Mouse (Mus musculus) embryonic facial prominence, embryonic 12.5 days (tissue): ENCODE data around the gene Mmp15. TPM values are rescaled to one million over a fixed set of nuclear protein-coding genes. Genes with fewer than 3 reads are reported as not detected.

Source experiments
- ATAC-seq: fragments of 200-750 bp; cut with Nextera tagmentation; 2 replicates; pipeline ENCODE4 v1.8.0; 2017; ENCODE audit not compliant: insufficient number of reproducible peaks, insufficient read depth, low FRiP score, low TSS enrichment
- H3K27ac ChIP-seq: fragments of 300-500 bp; sonication (generic); 2 replicates; pipeline ENCODE4 v1.5.1; 2016; ENCODE audit warnings: mild to moderate bottlenecking
- H3K27me3 ChIP-seq: fragments of 300-500 bp; sonication (generic); 2 replicates; pipeline ENCODE4 v1.6.1; 2016; ENCODE audit warnings: mild to moderate bottlenecking, moderate library complexity
- H3K36me3 ChIP-seq: fragments of 300-500 bp; sonication (generic); 2 replicates; pipeline ENCODE4 v1.6.1; 2016; ENCODE audit warnings: mild to moderate bottlenecking
- H3K4me1 ChIP-seq: fragments of 300-500 bp; sonication (generic); 2 replicates; pipeline ENCODE4 v1.6.1; 2016
- H3K4me2 ChIP-seq: fragments of 300-500 bp; sonication (generic); replicated peaks from 2 replicates; pipeline ENCODE4 v1.6.1; 2016; ENCODE audit warnings: mild to moderate bottlenecking, moderate library complexity
- H3K4me3 ChIP-seq: fragments of 300-500 bp; sonication (generic); 2 replicates; pipeline ENCODE4 v1.5.1; 2016; ENCODE audit warnings: mild to moderate bottlenecking
- H3K9ac ChIP-seq: fragments of 300-500 bp; sonication (generic); 2 replicates; pipeline ENCODE4 v1.6.1; 2016; ENCODE audit warnings: mild to moderate bottlenecking, moderate library complexity
- H3K9me3 ChIP-seq: fragments of 300-500 bp; sonication (generic); 2 replicates; pipeline ENCODE4 v1.6.1; 2016; ENCODE audit warnings: mild to moderate bottlenecking, moderate library complexity
- WGBS: fragments of 180-500 bp; shearing (Covaris S2); methylation state at CpG from one replicate; pipeline ENCODE4 v1.1.7; 2016; 5-methylcytosine and 5-hydroxymethylcytosine counted together
- polyA plus RNA-seq: library from polyadenylated mRNA; unstranded; fragments of >200 nt; fragmentation: Nextera tagmentation; extraction: Ambion mirVana; gene quantifications from 2 replicates; pipeline ENCODE4 v1.2.1, GENCODE M21; 2016

The Mmp15 gene
- 17.6 and 17.9 TPM in 2 replicates for polyA plus RNA-seq

GRCm38 (mm10) chr8:95352151-95352870 lies at the start of gene Mmp15:
TSS of gene Mmp15 (plus strand) at chr8:95352268.
- H3K36me3 ChIP-seq, result no peaks in the 10 kb centered on the region
- peak within 1 kb of the TSS; percentile 63; the same call in 1 of the 2 replicates for H3K27ac ChIP-seq
- ATAC-seq, result peak; percentile 69
- peaks cover 16% of the 10 kb centered on the region for H3K4me1 ChIP-seq
- H3K27me3 ChIP-seq, result peaks cover 7% of the 10 kb centered on the region
- peak within 1 kb of the TSS; percentile 71 for H3K4me3 ChIP-seq
- H3K9me3 ChIP-seq, result no peaks in the 10 kb centered on the region
- peak within 1 kb of the TSS; percentile 84 for H3K9ac ChIP-seq
- WGBS, result under 1% methylated on average over 79 of the region's 80 CpGs
- H3K4me2 ChIP-seq, result peak within 1 kb of the TSS; percentile 98

DNA sequence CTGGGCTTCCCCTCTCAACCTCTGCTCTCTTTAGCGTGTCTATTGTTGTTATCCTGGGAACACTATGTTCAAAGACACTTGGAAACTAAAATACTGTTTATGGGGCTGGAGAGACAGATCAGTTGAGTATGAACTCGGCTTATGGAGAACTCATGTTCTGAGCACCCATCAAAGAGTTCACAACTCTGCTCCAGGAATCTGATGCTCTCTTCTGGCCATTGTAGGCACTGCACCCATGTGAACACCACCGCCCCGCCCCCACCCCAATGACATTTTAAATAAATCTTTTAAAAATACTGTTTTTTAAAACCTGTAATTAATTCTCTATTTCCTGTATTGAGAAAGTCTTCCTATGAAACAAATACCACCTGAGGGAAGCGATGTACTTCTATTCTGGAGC lies 49.7 kb upstream of the Mmp15 start:
- Histone ChIP-seq H3K4me3 (no peak overlapping the region), H3K27ac (no peak overlapping the region), H3K9me3 (no peaks in the 10 kb centered on the region), H3K9ac (no peak overlapping the region), H3K4me2 (no peak overlapping the region), H3K36me3 (no peaks in the 10 kb centered on the region), H3K27me3 (no peaks in the 10 kb centered on the region), H3K4me1 (peaks cover 3% of the 10 kb centered on the region; the same call in 1 of the 2 replicates)
- WGBS, result 16% methylated on average over 5 of the region's 5 CpGs
- no peak for ATAC-seq

DNA sequence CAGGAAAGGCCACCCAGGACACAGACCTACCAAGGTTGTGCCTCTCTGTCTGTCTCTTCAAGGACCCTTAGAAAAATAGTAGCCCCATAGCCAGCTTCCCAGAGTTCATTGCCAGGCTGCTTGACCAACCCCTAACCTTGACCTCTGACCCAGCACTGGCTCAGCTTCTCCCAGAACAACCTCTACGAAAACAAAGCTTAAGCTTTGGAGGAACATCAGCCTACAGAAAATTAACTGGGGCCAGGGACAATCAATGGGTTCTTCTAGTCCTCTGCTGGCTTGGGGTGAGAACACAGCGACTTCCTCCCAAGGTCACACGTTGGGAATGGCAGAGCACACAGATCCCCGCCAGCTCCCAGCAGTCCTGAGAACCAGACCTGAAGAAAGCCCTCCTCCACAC lies 46.5 kb upstream of the Mmp15 start:
- WGBS, result 67% methylated on average over 4 of the region's 4 CpGs
- ATAC-seq, result no peak
- Histone ChIP-seq H3K27ac (no peak overlapping the region), H3K27me3 (no peaks in the 10 kb centered on the region), H3K9me3 (no peaks in the 10 kb centered on the region), H3K4me2 (no peak overlapping the region), H3K36me3 (no peaks in the 10 kb centered on the region), H3K9ac (no peak overlapping the region), H3K4me3 (no peak overlapping the region), H3K4me1 (peaks cover 3% of the 10 kb centered on the region; the same call in 1 of the 2 replicates)

GRCm38 (mm10) chr8:95306431-95306830 lies 45.6 kb upstream of the Mmp15 start, which contains the start of gene Cngb1:
TSS of gene Cngb1 (minus strand) at chr8:95306585.
- no peak within 1 kb of the TSS for H3K4me3 ChIP-seq
- no peak within 1 kb of the TSS for H3K9ac ChIP-seq
- no peaks in the 10 kb centered on the region for H3K27me3 ChIP-seq
- 45% methylated on average over 6 of the region's 6 CpGs for WGBS
- ATAC-seq, result no peak
- H3K4me1 ChIP-seq, result peaks cover 3% of the 10 kb centered on the region; the same call in 1 of the 2 replicates
- H3K36me3 ChIP-seq, result no peaks in the 10 kb centered on the region
- no peaks in the 10 kb centered on the region for H3K9me3 ChIP-seq
- H3K4me2 ChIP-seq, result no peak within 1 kb of the TSS
- H3K27ac ChIP-seq, result no peak within 1 kb of the TSS

DNA sequence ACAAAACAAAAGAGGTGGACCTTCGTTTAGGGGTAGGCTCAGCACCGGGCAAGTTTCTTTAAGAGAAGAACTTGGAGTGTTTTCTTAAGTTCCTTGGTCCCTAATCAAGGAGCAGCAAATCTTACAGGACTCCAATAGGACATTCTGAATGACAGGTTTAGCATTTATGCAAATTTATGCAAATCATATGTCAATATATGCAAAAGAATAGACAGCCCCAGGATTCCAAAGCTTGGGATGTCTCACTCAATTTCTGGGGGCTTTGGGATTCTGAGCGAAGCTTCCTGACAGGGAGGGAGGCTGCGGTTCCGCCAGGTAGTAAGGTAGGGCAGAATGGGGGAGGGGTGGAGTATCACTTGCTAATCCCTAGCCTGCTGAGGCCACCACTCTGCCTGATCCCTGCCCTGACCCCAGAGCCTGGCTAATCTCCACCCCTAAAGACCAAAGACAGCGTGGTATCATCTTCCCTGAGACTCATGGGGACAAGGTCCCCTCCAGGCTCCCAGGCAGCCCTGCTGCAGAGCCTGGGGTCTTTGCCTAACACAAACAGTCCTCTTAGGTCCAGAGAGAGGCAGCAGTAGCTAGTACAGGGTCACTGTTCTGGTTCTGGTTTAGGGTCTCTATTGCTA lies 41.6 kb upstream of the Mmp15 start, which contains the start of gene Tepp:
Tepp (plus strand) TSS at position 225 of the 629 bp plus-strand sequence.
- H3K4me3 ChIP-seq, result no peak within 1 kb of the TSS
- no peak within 1 kb of the TSS for H3K9ac ChIP-seq
- peaks cover 3% of the 10 kb centered on the region; the same call in 1 of the 2 replicates for H3K4me1 ChIP-seq
- no peak for ATAC-seq
- no peaks in the 10 kb centered on the region for H3K9me3 ChIP-seq
- no peak within 1 kb of the TSS for H3K27ac ChIP-seq
- H3K27me3 ChIP-seq, result no peaks in the 10 kb centered on the region
- no peak within 1 kb of the TSS for H3K4me2 ChIP-seq
- H3K36me3 ChIP-seq, result no peaks in the 10 kb centered on the region
- 28% methylated on average over 6 of the region's 6 CpGs for WGBS

GRCm38 (mm10) chr8:95312836-95313235 lies 39.2 kb upstream of the Mmp15 start:
- no peak overlapping the region for H3K9ac ChIP-seq
- H3K36me3 ChIP-seq, result no peaks in the 10 kb centered on the region
- H3K27ac ChIP-seq, result no peak overlapping the region
- no peak overlapping the region for H3K4me2 ChIP-seq
- no peak for ATAC-seq
- no peaks in the 10 kb centered on the region for H3K4me1 ChIP-seq
- WGBS, result 63% methylated on average over 18 of the region's 18 CpGs
- no peak overlapping the region for H3K4me3 ChIP-seq
- H3K9me3 ChIP-seq, result no peaks in the 10 kb centered on the region
- H3K27me3 ChIP-seq, result no peaks in the 10 kb centered on the region

- H3K27me3 ChIP-seq, result no peaks in the 10 kb centered on the region
- no peak overlapping the region for H3K4me2 ChIP-seq
- no peaks in the 10 kb centered on the region for H3K9me3 ChIP-seq
- no peaks in the 10 kb centered on the region for H3K36me3 ChIP-seq
- H3K9ac ChIP-seq, result no peak overlapping the region
- no peaks in the 10 kb centered on the region for H3K4me1 ChIP-seq
- WGBS, result 87% methylated on average over 6 of the region's 6 CpGs
- no peak overlapping the region for H3K27ac ChIP-seq
- H3K4me3 ChIP-seq, result no peak overlapping the region
- ATAC-seq, result no peak
Observed at GRCm38 (mm10) chr8:95313857-95314256, 38.2 kb upstream of the Mmp15 start.

- peaks cover 2% of the 10 kb centered on the region; the same call in 1 of the 2 replicates for H3K27me3 ChIP-seq
Observed at GRCm38 (mm10) chr8:95314707-95315106, 37.4 kb upstream of the Mmp15 start.

GRCm38 (mm10) chr8:95315350-95315749 lies 36.7 kb upstream of the Mmp15 start:
- Histone ChIP-seq H3K9ac (no peak overlapping the region), H3K4me2 (no peak overlapping the region), H3K27ac (no peak overlapping the region), H3K9me3 (no peaks in the 10 kb centered on the region), H3K27me3 (peaks cover 4% of the 10 kb centered on the region; the same call in 1 of the 2 replicates), H3K4me3 (no peak overlapping the region), H3K36me3 (no peaks in the 10 kb centered on the region), H3K4me1 (0 out of 2 replicates have a peak, but pooled peaks cover 4% of the 10 kb centered on the region)
- 88% methylated on average over 1 of the region's 1 CpGs for WGBS
- no peak for ATAC-seq

More at GRCm38 (mm10) chr8:95314707-95315106, 37.4 kb upstream of the Mmp15 start:
- no peak for ATAC-seq
- no peak overlapping the region for H3K9ac ChIP-seq
- no peaks in the 10 kb centered on the region for H3K9me3 ChIP-seq
- H3K27ac ChIP-seq, result no peak overlapping the region
- no peak overlapping the region for H3K4me2 ChIP-seq
- H3K4me1 ChIP-seq, result no peaks in the 10 kb centered on the region
- WGBS, result 81% methylated on average over 2 of the region's 2 CpGs
- no peaks in the 10 kb centered on the region for H3K36me3 ChIP-seq
- H3K4me3 ChIP-seq, result no peak overlapping the region

DNA sequence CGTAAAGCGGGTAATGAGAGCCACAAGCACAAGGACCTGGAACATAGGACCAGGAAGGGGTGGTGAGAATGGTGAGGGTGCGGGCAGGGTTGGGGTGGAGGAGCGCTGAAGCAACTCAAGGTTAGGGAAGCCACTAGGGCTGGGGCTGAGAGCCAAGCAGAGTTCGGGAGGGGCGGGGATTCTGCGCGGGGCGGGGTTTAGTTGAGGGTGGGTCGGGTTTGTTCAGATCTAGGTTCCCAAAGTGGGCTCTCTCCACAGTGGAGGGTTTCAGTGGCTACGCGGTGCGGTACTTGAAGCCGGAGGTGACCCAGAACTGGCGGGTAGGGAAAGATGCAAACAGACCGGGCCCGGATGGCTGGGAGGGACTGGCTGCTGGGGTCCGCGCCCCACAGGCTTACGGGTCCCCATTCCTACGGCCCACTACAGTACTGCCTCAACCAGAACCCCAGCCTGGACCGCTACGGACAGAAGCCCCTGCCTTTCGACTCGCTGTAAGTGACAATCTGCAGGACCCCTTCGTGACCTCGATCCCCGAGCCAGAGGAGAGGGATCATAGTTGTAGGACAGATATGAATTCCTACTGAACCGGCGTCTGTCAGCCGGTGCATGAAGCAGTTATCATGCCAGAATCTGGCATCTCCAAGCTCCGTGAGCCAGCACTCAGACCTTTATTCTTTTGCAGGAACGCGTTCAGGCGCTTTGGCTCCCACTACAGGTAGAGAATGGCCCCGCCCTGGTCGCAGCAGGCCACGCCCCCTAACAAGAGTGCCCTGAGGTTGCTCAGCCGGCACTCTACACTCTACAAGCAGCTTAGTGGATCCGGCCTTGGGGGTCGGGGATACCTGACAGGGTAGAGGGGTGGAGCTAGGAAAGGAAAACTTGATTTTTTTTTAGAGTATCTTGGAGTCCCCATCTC lies 31.6 kb upstream of the Mmp15 start:
- Histone ChIP-seq H3K9me3 (no peaks in the 10 kb centered on the region), H3K27me3 (peaks cover 4% of the 10 kb centered on the region; the same call in 1 of the 2 replicates), H3K36me3 (peaks cover 13% of the 10 kb centered on the region), H3K27ac (no peak overlapping the region), H3K4me2 (peak overlapping the region; percentile 89), H3K4me3 (peak overlapping the region; percentile 44), H3K4me1 (peaks cover 10% of the 10 kb centered on the region; the same call in 1 of the 2 replicates), H3K9ac (peak overlapping the region; percentile 58; the same call in 1 of the 2 replicates)
- ATAC-seq, result peak; percentile 80
- 4% methylated on average over 41 of the region's 41 CpGs for WGBS

DNA sequence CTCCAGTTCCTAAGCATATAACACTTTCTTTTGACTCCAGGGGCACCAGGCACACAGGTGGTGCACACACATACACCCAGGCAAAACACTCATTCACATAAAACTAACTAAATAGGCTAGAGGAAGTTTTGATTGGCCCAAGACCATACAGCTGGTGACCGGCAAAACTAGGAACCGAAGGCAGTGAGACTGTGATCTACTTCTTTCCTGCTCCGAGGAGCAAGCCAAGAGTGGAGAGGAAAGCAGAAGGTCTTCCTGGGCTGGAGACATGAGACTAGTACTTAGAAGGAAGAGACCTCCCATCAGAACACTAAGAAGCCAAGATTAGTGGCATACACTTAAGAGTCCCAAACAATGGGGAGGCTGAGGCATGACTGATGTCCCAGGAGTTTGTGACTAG lies 28.9 kb upstream of the Mmp15 start:
- no peak overlapping the region for H3K4me2 ChIP-seq
- peaks cover 39% of the 10 kb centered on the region for H3K36me3 ChIP-seq
- no peak overlapping the region for H3K4me3 ChIP-seq
- no peak overlapping the region for H3K9ac ChIP-seq
- 90% methylated on average over 3 of the region's 3 CpGs for WGBS
- peaks cover 4% of the 10 kb centered on the region; the same call in 1 of the 2 replicates for H3K27me3 ChIP-seq
- ATAC-seq, result no peak
- H3K27ac ChIP-seq, result no peak overlapping the region
- no peaks in the 10 kb centered on the region for H3K9me3 ChIP-seq
- H3K4me1 ChIP-seq, result peaks cover 10% of the 10 kb centered on the region; the same call in 1 of the 2 replicates
